8 mouse cellular contexts compared by ENCODE assay signal in the genomic region with DNA sequence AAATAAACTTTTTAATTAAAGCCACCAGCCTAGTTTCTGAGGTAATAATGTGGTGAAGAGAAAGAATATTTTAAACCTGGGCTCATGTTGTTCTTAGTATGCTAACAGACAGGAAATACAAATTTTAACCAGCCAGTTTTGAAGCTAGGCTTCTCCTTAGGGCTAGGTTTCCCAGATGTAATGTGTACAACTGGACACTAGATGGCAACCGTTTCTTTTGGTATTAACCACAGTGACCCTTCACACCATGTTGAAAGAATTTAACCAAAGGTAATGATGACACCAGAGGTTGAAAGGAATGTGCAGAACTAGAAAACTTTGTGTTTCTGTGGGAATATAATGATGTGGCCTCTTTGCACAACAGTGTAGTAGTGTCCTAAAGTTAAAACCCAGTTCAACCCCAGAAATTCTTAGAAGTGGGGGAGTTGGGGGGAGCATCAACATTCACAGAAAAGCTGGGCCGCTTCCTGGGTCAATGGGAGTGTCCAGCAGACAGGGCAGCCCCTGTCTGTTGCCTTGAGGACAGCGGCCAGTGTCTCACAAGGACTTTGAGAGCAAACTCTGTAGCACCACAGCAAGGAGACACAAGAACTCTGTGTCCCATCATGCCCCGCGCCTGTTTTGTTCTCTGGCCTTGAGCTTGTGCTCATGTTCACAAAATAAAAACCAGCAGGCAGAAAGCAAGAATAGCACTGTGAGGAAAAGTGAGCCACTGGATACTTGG. TPM values are rescaled to one million over a fixed set of nuclear protein-coding genes. Genes with fewer than 3 reads are reported as not detected.
DNase-seq lines count a peak whose midpoint lies in the region; ATAC-seq lines count a peak whose summit lies in the region.

No protein-coding gene starts in this region.

- H3K4me3 ChIP-seq in embryonic facial prominence, embryonic 11.5 days (ENCODE audit: low read depth, low read length) = no peak overlapping the region

- no peaks in the 10 kb centered on the region for H3K4me1 ChIP-seq in embryonic facial prominence, embryonic 11.5 days (ENCODE audit: control insufficient read depth, insufficient read depth, low read length)

- H3K27me3 ChIP-seq in embryonic facial prominence, embryonic 11.5 days (ENCODE audit: control insufficient read depth, insufficient read depth, low read length) = no peaks in the 10 kb centered on the region

- ATAC-seq in embryonic facial prominence, embryonic 11.5 days (replicated peaks; ENCODE audit: insufficient number of reproducible peaks, low FRiP score, low TSS enrichment, low read depth) = no peak
- peak; percentile 84 for ATAC-seq in megakaryocyte progenitor cell, adult 5-6 weeks (replicated peaks; ENCODE audit: poor library complexity)

- peak; percentile 64 for DNase-seq in adrenal gland, postnatal 10 days
- no peak for DNase-seq in adrenal gland, adult 8-10 months
- DNase-seq in ovary, postnatal 14 days (ENCODE audit: low spot score) = peak; percentile 52
- no peak for DNase-seq in ovary, adult 18-20 months (ENCODE audit: low spot score)
- peak; percentile 89 for DNase-seq in embryonic facial prominence, embryonic 11.5 days (ENCODE audit: low spot score)
- peak; percentile 82 for DNase-seq in kidney, adult 9 months
- DNase-seq in frontal cortex, postnatal 10 days (ENCODE audit: low spot score in 2 of 2) = no peak

- no peak overlapping the region for H3K27ac ChIP-seq in embryonic facial prominence, embryonic 11.5 days (replicated peaks; ENCODE audit: low read depth, low read length)

- no peaks in the 10 kb centered on the region for H3K36me3 ChIP-seq in embryonic facial prominence, embryonic 11.5 days (replicated peaks; ENCODE audit: control insufficient read depth, insufficient read depth, low read depth, low read length)

- no peaks in the 10 kb centered on the region for H3K9me3 ChIP-seq in embryonic facial prominence, embryonic 11.5 days (replicated peaks; ENCODE audit: control insufficient read depth, low read length)

- H3K4me2 ChIP-seq in embryonic facial prominence, embryonic 11.5 days (ENCODE audit: low read depth, low read length) = no peak overlapping the region

- no peak overlapping the region for H3K9ac ChIP-seq in embryonic facial prominence, embryonic 11.5 days (replicated peaks; ENCODE audit: low read length)

- WGBS in embryonic facial prominence, embryonic 11.5 days = 54% methylated on average over 5 of the region's 5 CpGs

RNA-seq across cellular contexts. Expression of gene Klhl8, which starts 54.6 kb away (rescaled TPM):
- 10 to 100 TPM; 12.0 to 15.7 TPM for total RNA-seq in adrenal gland, postnatal 10 days (2021)
- 10 to 100 TPM; 17.8 to 22.4 (median 20.5) TPM for total RNA-seq in adrenal gland, adult 8-10 months (2022)
- 13.4 and 14.4 TPM in 2 replicates for polyA plus RNA-seq in embryonic facial prominence, embryonic 11.5 days (2014; fragmentation: Nextera tagmentation; extraction: Ambion mirVana)
- 0.71 and 2.2 TPM in 2 replicates for total RNA-seq in megakaryocyte progenitor cell, adult 5-6 weeks (2015)
- total RNA-seq in megakaryocyte progenitor cell, adult 5-6 weeks (2017) = 1.8 and 2.9 TPM in 2 replicates

Comparison
In these comparisons a context has a peak if more than half of its experiments do, and no peak if none do; other contexts are left out.
1. DNase-seq: peak in adrenal gland, postnatal 10 days (single experiment), ovary, postnatal 14 days (single experiment), embryonic facial prominence, embryonic 11.5 days (single experiment) and kidney, adult 9 months (single experiment); none in adrenal gland, adult 8-10 months (single experiment), ovary, adult 18-20 months (single experiment) and frontal cortex, postnatal 10 days (0 of 2).